Mouse (Mus musculus) ZHBTc4 (cell line): Measurements from ENCODE around the gene Mapk6.

Experiments used
- DNase-seq: peaks from one replicate; pipeline ENCODE4 v3.0.0-alpha.2; 2011; ENCODE audit warnings: low read depth, low spot score

The Mapk6 gene

DNA sequence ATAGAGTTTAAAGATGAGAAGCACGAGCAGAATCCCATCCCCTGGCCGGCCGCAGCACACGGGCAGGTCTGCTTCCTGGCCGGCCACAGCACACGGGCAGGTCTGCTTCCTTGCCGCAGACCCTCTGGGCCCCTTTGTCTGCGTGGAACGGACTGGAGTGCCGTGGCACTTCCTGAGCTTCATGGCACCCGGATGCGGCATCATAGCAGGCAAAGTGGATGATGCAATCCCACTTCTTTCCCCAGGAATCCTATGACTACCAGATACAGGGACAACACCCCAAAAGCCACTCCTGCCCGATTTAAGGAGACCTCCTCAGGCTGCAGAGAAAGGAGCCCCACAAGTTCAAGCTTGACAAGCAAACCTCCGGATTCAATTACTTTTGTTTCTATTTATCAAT, 27.0 kb downstream of the Mapk6 start:
- peak; percentile 69 for DNase-seq

DNA sequence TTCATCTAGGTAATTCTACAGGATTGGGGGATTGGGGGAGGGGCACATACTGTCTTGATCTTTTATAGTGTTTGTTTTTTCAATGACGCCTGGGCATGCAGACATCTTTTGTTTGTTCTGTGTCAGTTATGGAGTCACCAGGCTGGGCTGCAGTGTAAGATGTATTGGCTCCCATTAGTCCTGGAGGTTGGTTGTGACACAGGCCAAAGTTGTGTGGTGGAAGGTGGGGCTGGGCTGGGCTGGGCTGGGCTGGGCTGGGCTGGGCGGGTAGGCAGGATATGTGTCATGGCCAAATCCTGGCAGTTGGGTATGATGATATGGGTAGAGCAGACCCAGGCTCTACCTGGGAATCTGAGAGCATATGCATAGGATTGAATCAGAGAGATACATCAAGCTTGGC, 31.0 kb downstream of the Mapk6 start:
- no peak for DNase-seq

DNA sequence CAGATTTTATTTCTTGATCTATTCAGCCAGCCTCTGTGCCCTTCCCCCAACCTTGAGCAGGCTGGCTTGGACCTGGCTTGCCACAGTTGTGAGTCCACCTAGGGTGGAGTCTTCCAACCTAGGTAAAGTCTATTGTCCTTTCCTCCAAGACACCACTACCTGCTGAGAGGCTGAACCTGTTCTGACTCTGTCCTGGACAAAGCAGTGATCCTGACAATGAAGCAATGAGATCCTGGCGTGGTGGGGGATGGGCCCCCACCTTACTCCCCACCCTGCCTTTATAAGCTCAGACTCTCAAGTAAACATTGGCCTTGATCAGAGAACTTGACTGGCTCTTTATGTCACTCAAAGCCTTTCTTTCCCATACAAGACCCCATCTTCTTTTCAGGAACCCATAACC, 33.4 kb downstream of the Mapk6 start:
- DNase-seq = peak; percentile 92

DNA sequence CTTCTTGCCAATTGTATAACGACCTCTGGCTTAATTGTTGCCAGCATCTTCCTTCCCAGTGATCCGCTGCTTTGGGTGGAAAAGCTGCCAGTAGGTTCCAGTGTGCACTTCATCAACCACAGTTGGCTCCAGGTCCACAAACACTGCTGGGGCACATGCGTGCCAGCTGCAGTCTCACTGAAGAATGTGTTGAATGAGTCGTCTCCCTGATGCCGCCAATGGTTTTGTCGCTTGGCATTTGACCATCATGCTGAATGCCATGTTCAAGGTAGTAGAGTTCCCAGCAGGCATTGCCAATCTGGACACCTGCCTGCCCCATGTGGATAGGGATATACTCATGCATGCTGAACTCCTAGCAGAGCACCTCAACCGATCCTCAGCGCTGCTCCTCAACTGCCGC, 34.2 kb downstream of the Mapk6 start:
- peak; percentile 17 for DNase-seq

DNA sequence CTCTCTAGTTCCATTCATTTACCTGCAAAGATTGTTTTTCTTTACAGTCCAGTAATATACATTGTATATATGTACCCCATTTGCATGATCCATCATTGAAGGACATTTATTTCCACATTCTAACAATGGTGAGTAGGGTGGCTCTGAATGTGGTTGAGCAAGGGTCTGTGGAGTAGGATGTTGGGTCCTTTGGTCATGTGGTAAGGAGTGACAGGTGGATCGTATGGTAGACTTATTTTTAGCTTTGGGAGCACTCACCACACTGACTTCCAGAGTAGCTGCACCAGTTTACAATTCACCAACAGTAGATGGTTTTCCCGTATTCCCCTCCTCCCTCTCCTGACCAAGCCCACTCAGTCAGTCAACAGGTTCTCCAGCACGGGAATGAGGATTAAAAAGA, 41.0 kb downstream of the Mapk6 start:
- no peak for DNase-seq

- DNase-seq = no peak
Observed at GRCm38 (mm10) chr9:75366191-75366590, 43.6 kb downstream of the Mapk6 start.

GRCm38 (mm10) chr9:75365195-75365594, 44.6 kb downstream of the Mapk6 start:
- peak; percentile 35 for DNase-seq

GRCm38 (mm10) chr9:75363702-75364101, 46.1 kb downstream of the Mapk6 start:
- DNase-seq = peak; percentile 43

DNA sequence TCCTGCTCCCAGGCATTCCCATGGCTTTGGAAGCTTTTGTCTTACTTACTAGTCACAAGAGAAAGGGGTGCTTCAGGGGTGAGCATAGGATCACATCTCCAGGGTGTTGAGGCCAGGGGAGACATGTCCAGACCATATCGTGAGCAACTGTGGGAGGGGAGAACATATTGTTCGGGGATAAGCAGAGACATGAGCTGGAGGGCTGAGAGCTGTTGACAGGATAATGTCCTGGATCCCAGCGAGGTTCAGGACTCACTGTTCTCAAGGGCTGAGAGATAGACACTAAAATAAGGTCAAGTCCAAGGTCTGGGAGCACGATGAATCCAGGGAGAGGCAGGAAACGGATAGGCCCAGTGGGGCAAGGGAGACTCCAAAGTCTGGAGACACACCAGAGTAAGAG, 46.8 kb downstream of the Mapk6 start:
- no peak for DNase-seq

DNA sequence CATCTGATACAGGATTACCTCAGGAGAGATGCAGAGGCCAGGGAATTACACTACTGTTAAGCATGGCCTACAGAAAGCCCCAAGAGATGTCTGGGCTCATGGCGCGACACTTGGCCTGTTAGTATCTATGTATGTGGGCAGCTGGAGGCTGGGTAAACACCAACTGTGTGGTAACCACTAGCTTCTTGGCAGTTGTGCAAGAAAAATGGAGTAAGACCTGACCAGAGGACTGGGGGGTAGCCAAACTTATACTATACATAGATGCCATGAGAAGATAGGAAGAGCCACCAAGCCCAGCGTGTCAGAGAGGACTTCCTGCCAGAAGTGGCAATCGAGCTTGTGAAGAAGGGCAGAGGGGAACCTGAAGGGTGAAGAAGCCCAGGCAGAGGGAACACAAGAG, 47.6 kb downstream of the Mapk6 start:
- no peak for DNase-seq

- peak; percentile 85 for DNase-seq
Observed at GRCm38 (mm10) chr9:75361699-75362098, 48.1 kb downstream of the Mapk6 start.

- DNase-seq = no peak
Observed at GRCm38 (mm10) chr9:75357087-75357654, 52.6 kb downstream of the Mapk6 start.

DNA sequence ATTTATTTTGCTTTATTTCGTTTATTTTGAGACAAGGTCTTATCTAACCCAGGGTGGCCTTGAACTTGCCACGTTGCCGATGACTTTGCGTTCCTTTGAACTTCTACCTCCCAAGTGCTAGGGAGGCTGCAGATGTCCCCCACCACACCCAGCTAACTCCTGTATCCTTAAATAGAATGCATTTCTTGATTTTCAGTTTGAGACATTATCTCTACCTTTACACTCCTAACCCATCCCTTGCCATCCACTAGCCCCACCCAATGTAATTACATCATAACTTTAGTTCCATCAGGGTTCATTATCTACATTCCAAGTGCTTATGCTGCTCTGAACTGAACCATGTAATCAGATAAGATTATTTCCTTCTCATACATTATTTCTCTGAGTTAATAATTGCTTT, 54.0 kb downstream of the Mapk6 start:
- no peak for DNase-seq

DNA sequence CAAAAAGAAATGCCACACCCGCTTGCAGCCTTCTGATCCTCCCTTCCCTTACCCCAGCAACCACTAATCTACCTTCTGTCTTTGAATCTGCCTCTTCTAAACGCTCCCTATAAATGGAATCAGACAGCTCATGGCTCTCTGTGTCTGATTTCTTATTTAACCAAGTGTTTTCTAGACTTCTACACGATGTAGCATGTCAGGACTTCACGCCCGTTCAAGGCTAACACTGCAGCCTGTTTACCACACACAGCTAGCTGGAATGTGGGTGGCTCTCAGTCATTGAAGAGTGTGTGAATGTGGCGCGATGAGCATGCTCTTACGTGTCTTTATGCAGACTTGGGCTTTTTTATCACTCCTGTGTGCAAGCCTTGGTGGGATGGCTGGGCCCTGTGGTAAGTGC, 56.7 kb downstream of the Mapk6 start:
- DNase-seq = peak; percentile 51

DNA sequence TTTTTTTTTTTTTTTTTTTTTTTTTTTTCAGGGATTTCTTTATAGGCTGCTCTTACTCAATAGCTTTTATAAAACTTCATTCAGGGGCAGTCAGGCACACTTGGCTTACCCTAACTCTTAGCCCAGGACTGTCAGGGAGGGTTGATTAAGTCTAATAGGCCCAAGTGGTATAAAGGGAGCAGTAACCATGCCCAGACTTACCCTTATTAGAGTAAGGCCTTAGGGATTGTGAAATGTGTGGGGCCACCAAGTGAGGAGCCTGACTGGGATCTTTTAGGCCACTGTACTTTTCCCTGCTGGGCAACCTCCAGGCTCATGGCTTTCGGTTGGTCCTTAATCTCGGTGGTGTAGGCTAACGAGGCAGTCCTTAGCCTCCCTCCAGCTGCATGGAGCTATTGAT, 61.2 kb downstream of the Mapk6 start:
- DNase-seq = no peak

DNA sequence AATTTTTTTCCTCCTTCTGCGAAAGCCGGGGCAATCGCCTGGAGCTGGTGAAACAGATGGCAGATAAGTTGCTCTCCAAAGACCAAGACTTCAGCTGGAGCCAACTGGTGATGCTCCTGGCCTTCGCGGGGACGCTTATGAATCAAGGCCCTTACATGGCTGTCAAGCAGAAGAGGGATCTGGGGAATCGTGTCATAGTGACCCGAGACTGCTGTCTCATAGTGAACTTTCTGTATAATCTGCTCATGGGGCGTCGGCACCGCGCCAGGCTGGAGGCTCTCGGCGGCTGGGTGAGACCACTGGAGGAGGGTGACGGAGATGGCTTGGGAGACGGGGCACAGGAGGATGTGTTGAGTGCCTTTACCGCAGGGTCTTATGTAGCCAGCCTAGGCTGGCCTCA, 61.7 kb downstream of the Mapk6 start:
- DNase-seq = peak; percentile 43

- DNase-seq = no peak
Observed at GRCm38 (mm10) chr9:75347458-75347857, 62.3 kb downstream of the Mapk6 start, which contains the start of gene Bcl2l10. Gene Bcl2l10, plus strand, starts transcription at chr9:75347758.

DNA sequence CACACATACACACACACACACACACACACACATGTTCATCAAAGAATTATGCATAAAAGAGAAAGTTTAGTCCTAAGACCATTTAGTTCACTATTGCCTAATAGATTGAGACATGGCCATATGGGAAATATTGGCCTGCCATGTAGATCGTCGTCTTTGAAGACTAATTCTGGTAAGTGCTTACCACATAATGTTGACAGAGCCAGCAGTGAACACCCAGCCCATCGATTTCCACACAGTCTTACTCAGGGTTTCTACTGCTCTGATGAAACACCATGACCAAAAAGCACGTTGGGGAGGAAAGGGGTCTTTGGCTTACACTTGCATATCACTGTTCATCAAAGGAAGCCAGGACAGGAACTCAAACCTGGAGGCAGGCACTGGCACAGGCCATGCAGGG, 67.4 kb downstream of the Mapk6 start:
- DNase-seq = no peak

- no peak for DNase-seq
Observed at GRCm38 (mm10) chr9:75338016-75338415, 71.8 kb downstream of the Mapk6 start.

GRCm38 (mm10) chr9:75334440-75334839, 75.4 kb downstream of the Mapk6 start:
- peak; percentile 43 for DNase-seq

GRCm38 (mm10) chr9:75330821-75331220, 79.0 kb downstream of the Mapk6 start:
- DNase-seq = no peak

GRCm38 (mm10) chr9:75328047-75328446, 81.8 kb downstream of the Mapk6 start:
- no peak for DNase-seq

DNA sequence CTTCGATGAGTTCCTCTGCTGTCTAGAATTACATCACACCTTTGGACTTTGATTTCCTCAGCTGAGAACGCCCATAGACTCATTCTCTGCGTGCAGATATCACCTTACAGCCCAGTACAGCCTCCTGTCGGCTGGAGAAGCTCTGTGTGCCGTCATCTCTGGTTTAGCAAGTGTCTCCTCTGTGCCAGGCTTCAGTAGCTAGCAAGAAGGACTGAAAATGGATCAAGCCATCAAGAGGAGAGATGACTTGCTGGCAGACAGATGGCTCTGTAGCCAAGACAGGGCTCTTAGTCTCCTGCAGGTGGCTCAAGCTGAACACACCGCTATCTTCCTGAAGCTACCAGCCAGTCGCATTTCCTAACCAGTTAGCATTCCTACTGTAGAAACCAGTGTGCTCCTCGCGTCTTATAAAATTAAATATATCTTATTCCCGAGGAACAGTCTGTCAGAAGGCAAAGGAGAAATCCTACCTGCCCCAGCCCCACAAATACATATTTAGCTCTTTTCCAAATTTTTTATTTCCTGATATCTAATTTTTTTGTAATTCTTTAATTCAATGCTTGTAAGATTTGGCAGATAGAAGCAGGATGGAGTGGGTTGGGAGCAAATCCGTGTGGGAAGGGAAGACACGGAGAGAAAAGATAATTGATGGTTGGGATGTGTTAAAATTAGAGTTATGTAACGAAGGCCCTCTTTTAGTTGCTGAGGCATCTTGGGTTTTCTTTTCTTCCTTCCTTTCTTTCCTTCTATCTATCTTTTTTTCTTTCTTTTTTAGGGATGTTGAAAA, 87.5 kb downstream of the Mapk6 start:
- no peak for DNase-seq
